Mouse (Mus musculus) forebrain, postnatal 0 days (tissue): ENCODE data around the gene Wdr70. TPM values are rescaled to one million over a fixed set of nuclear protein-coding genes. Genes with fewer than 3 reads are reported as not detected.

Experiments used
- ATAC-seq: fragments of 200-750 bp; cut with Nextera tagmentation; 2 replicates; pipeline ENCODE4 v1.8.0; 2017; ENCODE audit warnings: mild to moderate bottlenecking, moderate library complexity
- DNase-seq: peaks from one replicate; pipeline ENCODE4 v3.0.0-alpha.2; 2015
- H3K27ac ChIP-seq: fragments of 300-500 bp; sonication (generic); 2 replicates; pipeline ENCODE4 v1.5.1; 2014; ENCODE audit warnings: low read depth, mild to moderate bottlenecking, antibody characterized with exemption, low read length, moderate library complexity, mixed read lengths
- H3K27me3 ChIP-seq: fragments of 300-500 bp; sonication (generic); 2 replicates; pipeline ENCODE4 v1.6.1; 2014; ENCODE audit warnings: mild to moderate bottlenecking, low read length, mixed read lengths; ENCODE audit not compliant: insufficient read depth
- H3K36me3 ChIP-seq: fragments of 300-500 bp; sonication (generic); 2 replicates; pipeline ENCODE4 v1.6.1; 2014; ENCODE audit warnings: mild to moderate bottlenecking, moderate library complexity; ENCODE audit not compliant: insufficient read depth
- H3K4me1 ChIP-seq: fragments of 300-500 bp; sonication (generic); 2 replicates; pipeline ENCODE4 v1.6.1; 2014; ENCODE audit warnings: antibody characterized with exemption; ENCODE audit not compliant: insufficient read depth
- H3K4me2 ChIP-seq: fragments of 300-500 bp; sonication (generic); 2 replicates; pipeline ENCODE4 v1.6.1; 2014; ENCODE audit warnings: low read depth, mild to moderate bottlenecking, moderate library complexity
- H3K4me3 ChIP-seq: fragments of 300-500 bp; sonication (generic); 2 replicates; pipeline ENCODE4 v1.5.1; 2014; ENCODE audit warnings: low read depth, low read length, mixed read lengths
- H3K9ac ChIP-seq: fragments of 300-500 bp; sonication (generic); 2 replicates; pipeline ENCODE4 v1.6.1; 2014; ENCODE audit warnings: mild to moderate bottlenecking
- H3K9me3 ChIP-seq: fragments of 300-500 bp; sonication (generic); 2 replicates; pipeline ENCODE4 v1.6.1; 2016; ENCODE audit warnings: low read length
- CTCF ChIP-seq: sonication (generic); IDR thresholded peaks from 2 replicates; pipeline ENCODE4 v1.5.1; 2016; ENCODE audit warnings: antibody characterized with exemption, control low read depth, low read depth
- WGBS: fragments of 180-500 bp; shearing (Covaris S2); extraction: QIAGEN DNeasy Blood & Tissue Kit; methylation state at CpG from one replicate; pipeline ENCODE4 v1.1.7; 2014; 5-methylcytosine and 5-hydroxymethylcytosine counted together
- polyA plus RNA-seq: library from polyadenylated mRNA; unstranded; fragments of >200 nt; fragmentation: Nextera tagmentation; extraction: Ambion mirVana; gene quantifications from 2 replicates; pipeline ENCODE4 v1.2.1, GENCODE M21; 2015
- total RNA-seq: library from RNA; depleted of rRNA; stranded (reverse); fragments of >200 nt; gene quantifications from 2 replicates; pipeline ENCODE4 v1.2.3, GENCODE M21; 2014

The Wdr70 gene
- total and polyA plus RNA-seq, 2 experiments from 2014 or later = 66.8 to 71.3 TPM

DNA sequence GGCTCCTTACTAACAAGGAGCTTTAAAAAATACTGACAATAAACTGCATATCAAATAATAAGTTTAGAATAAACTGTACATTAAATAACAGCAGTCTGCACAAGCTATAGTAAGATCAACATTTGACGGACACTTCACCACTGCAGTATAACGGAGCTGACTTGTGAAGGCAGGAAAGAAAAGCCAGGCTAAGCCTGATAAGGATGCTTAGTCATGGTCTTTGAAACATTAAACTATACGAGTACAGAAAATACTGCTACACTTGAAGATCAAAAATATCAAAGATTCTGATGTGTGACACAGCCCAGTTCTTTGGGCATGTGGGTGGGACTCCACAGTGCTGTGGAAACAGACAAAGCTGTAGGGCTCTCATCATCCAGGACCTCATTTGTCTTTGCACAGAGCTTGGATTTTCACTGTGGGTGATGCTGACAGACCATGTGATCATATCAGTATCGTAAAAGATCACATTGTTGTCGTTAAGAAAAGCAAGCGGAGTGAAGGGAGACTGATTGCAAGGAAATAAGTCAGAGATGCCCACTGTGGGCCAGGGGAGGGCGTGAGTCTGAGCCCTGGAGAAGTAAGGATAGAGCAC lies 163.3 kb downstream of the Wdr70 start:
- WGBS = 78% methylated on average over 7 of the region's 7 CpGs
- no peak for ATAC-seq
- Histone ChIP-seq H3K27me3 (no peaks in the 10 kb centered on the region), H3K9me3 (no peaks in the 10 kb centered on the region), H3K36me3 (no peaks in the 10 kb centered on the region), H3K4me3 (no peak overlapping the region), H3K4me2 (no peak overlapping the region), H3K9ac (no peak overlapping the region), H3K27ac (no peak overlapping the region), H3K4me1 (no peaks in the 10 kb centered on the region)
- no peak for TF ChIP-seq CTCF
- no peak for DNase-seq

DNA sequence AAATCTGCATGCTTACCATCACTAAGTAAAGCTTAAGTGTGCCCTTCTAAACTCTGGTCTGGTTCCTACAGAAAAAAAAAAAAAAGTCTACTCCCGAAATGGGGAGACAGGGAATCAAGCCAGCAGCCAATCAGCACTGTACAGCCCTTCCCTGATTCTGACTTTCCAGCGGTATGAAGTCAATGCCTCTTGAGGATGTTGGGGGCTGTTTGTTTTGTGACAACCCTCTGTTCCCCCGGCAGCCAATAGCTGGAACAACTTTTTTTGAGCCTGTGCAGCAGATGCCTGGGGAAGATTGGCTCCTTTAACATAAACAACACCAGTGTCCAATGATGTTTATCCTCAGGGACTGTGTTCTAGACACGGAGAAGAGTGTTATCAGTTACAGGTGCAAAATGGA lies 164.4 kb downstream of the Wdr70 start:
- WGBS = 60% methylated on average over 4 of the region's 4 CpGs
- ATAC-seq = no peak
- H3K27me3 ChIP-seq = no peaks in the 10 kb centered on the region
- no peak for DNase-seq
- no peaks in the 10 kb centered on the region for H3K4me1 ChIP-seq
- no peak for TF ChIP-seq CTCF
- no peak overlapping the region for H3K4me2 ChIP-seq
- H3K4me3 ChIP-seq = no peak overlapping the region
- no peak overlapping the region for H3K9ac ChIP-seq
- H3K27ac ChIP-seq = no peak overlapping the region
- no peaks in the 10 kb centered on the region for H3K9me3 ChIP-seq
- H3K36me3 ChIP-seq = no peaks in the 10 kb centered on the region

DNA sequence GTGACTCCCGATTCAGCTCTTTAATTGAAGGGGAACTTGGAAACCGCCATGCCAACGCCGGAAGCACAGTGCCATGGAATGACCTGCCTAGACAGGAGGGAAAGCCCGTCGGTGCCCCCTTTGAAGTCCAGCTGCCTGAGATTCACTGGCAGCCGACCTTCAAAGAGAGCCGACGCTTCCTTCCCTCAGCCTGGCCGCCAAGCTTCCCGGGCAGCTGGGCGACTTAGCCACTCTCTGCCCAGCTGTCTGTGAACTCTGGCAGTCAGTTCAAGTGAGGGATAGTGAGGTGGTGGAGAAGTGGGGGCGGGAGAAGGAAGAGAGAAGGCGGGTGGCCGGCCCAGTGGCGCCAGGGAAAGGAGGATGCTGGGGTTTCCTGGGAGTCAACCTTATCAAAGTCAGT lies 164.9 kb downstream of the Wdr70 start:
- Histone ChIP-seq H3K4me3 (no peak overlapping the region), H3K36me3 (no peaks in the 10 kb centered on the region), H3K27me3 (no peaks in the 10 kb centered on the region), H3K4me1 (no peaks in the 10 kb centered on the region), H3K9me3 (no peaks in the 10 kb centered on the region), H3K9ac (no peak overlapping the region), H3K27ac (no peak overlapping the region), H3K4me2 (no peak overlapping the region)
- peak; percentile 47 for ATAC-seq
- TF ChIP-seq CTCF = no peak
- DNase-seq = no peak
- WGBS = 72% methylated on average over 16 of the region's 16 CpGs

DNA sequence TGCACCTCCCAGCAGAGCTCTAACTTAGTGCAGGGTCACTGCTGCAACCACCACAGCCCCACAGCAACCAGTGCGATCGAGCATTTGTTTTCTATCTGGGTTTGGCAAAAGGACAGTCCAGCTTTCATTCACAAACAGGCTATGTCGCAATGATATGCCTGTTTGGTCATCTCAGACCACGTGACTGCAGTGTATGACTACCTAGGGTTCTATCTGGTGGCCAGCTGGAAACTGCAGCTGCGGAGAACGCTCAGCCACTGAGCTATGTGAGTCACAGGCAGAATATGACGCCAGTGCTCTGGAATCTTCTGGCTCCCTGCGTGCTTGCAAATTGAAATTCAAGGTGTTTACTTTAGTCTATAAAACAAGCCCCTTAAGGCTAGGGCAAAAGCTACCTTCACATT lies 167.4 kb downstream of the Wdr70 start:
- Histone ChIP-seq H3K36me3 (no peaks in the 10 kb centered on the region), H3K9me3 (no peaks in the 10 kb centered on the region), H3K4me2 (no peak overlapping the region), H3K27me3 (no peaks in the 10 kb centered on the region), H3K4me3 (no peak overlapping the region), H3K9ac (no peak overlapping the region), H3K27ac (no peak overlapping the region), H3K4me1 (no peaks in the 10 kb centered on the region)
- DNase-seq (no peak), ATAC-seq (no peak)
- WGBS = 91% methylated on average over 8 of the region's 8 CpGs
- TF ChIP-seq CTCF = no peak

DNA sequence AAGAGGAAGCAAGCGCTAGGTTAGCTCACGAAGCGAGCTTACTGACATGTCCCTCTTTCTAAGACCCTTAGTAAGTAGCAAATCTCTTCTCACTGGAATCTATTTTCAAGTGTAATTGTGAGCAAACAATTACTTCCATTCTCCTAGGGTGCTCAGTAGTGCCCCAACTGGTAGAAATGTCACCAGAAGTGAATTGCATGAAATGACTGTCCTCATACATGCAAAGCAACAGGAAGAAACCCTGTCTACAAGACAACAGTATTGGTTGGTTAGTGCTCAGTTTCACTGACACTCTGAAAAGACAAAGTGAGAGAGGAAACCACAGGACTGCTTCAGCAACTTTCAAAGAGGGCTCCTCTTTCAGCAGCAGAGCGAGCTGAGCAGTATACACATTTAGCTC lies 173.6 kb downstream of the Wdr70 start:
- Histone ChIP-seq H3K36me3 (no peaks in the 10 kb centered on the region), H3K27me3 (no peaks in the 10 kb centered on the region), H3K4me1 (no peaks in the 10 kb centered on the region), H3K4me3 (no peak overlapping the region), H3K4me2 (no peak overlapping the region), H3K9ac (no peak overlapping the region), H3K9me3 (no peaks in the 10 kb centered on the region), H3K27ac (no peak overlapping the region)
- peak; percentile 41 for TF ChIP-seq CTCF
- 92% methylated on average over 4 of the region's 4 CpGs for WGBS
- no peak for DNase-seq
- ATAC-seq = no peak

DNA sequence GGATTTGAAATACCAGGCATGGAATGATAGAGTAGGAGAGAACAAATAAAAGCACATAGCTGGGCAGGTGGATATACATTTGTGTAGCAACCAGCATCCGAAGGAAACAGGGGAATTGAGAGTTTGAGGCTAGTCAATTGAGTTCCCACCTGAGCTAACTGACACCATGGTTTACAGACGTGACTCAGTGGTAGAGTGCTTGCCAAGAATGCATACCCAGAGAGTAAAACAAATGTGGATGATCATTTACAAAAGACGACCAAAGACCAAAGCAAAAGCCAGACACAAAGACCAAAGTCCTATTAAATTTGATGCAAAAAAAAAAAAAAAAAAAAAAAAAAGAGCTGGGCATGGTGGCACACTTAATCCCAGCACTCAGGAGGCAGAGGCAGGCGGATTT lies 175.7 kb downstream of the Wdr70 start:
- Histone ChIP-seq H3K4me1 (no peaks in the 10 kb centered on the region), H3K27me3 (no peaks in the 10 kb centered on the region), H3K9ac (no peak overlapping the region), H3K4me2 (no peak overlapping the region), H3K9me3 (no peaks in the 10 kb centered on the region), H3K4me3 (no peak overlapping the region), H3K36me3 (no peaks in the 10 kb centered on the region), H3K27ac (no peak overlapping the region)
- DNase-seq (no peak), ATAC-seq (no peak)
- 95% methylated on average over 4 of the region's 4 CpGs for WGBS
- TF ChIP-seq CTCF = no peak

DNA sequence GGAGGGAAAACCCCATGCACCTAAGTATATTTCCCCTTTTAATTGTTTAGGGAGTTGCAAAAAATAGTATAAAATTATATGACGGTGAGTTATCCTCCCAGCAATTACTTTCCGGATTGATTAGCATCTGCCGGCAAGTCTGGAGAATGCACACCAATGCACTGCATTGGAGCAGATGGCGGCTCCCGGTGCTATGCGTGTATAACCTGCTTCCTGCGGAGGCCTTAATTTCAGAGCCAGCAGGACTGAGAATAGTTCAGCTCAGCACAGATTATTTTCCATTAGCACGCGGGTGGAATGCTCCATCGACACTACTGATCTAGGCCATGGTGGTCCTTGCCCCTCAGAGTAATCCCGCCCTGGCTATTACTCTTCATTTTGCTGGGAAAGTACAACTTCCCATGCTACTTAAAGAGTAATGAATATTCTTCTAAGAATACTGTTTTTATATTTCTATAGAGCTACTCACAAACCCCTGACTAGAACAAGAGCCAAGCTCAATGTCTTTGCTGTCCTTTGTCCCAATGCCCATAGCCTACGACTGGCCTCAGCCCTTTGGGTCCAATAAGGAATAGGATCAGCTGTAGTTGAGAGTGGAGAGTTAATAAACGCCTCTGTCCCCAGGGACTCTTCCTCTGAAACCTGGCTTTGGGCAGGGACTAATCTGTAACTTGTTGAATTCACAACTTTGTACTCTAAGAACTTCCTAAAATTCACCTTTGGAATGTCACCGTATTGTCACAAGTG lies 176.5 kb downstream of the Wdr70 start:
- no peaks in the 10 kb centered on the region for H3K9me3 ChIP-seq
- no peaks in the 10 kb centered on the region for H3K36me3 ChIP-seq
- no peak for TF ChIP-seq CTCF
- H3K27ac ChIP-seq = no peak overlapping the region
- 83% methylated on average over 14 of the region's 14 CpGs for WGBS
- H3K4me3 ChIP-seq = no peak overlapping the region
- H3K9ac ChIP-seq = no peak overlapping the region
- H3K4me1 ChIP-seq = no peaks in the 10 kb centered on the region
- DNase-seq (no peak), ATAC-seq (no peak)
- H3K27me3 ChIP-seq = no peaks in the 10 kb centered on the region
- H3K4me2 ChIP-seq = no peak overlapping the region
